Mouse (Mus musculus) cerebral cortex, adult 2 months (tissue): ENCODE data around the gene Mfn2.

Experiments used
- WGBS: fragments of 180-500 bp; shearing (Covaris S2); methylation state at CpG from one replicate; pipeline ENCODE4 v1.1.7; 2018; 5-methylcytosine and 5-hydroxymethylcytosine counted together

Gene Mfn2

GRCm38 (mm10) chr4:147904313-147905089 lies at the start of gene Mfn2:
Gene Mfn2 (minus strand): TSS chr4:147904704.
- under 1% methylated on average over 59 of the region's 59 CpGs for WGBS

GRCm38 (mm10) chr4:147953590-147953989 lies 49.1 kb upstream of the Mfn2 start:
- WGBS = 5% methylated on average over 4 of the region's 4 CpGs

GRCm38 (mm10) chr4:147947511-147947910 lies 43.0 kb upstream of the Mfn2 start:
- WGBS = 35% methylated on average over 2 of the region's 2 CpGs

GRCm38 (mm10) chr4:147943005-147943404 lies 38.5 kb upstream of the Mfn2 start:
- WGBS = 100% methylated on average over 1 of the region's 1 CpGs

- WGBS = 4% methylated on average over 88 of the region's 88 CpGs
Observed at GRCm38 (mm10) chr4:147941045-147942020, 36.8 kb upstream of the Mfn2 start.

- 0% methylated on average over 31 of the region's 35 CpGs for WGBS
Observed at GRCm38 (mm10) chr4:147940576-147941044, 36.1 kb upstream of the Mfn2 start, which contains the start of gene 2510039O18Rik. Gene 2510039O18Rik (plus strand): TSS chr4:147940895.

GRCm38 (mm10) chr4:147940111-147940510 lies 35.6 kb upstream of the Mfn2 start:
- 15% methylated on average over 9 of the region's 9 CpGs for WGBS

GRCm38 (mm10) chr4:147938148-147939096 lies 33.9 kb upstream of the Mfn2 start:
- 40% methylated on average over 14 of the region's 14 CpGs for WGBS

GRCm38 (mm10) chr4:147937486-147937885 lies 33.0 kb upstream of the Mfn2 start:
- 57% methylated on average over 5 of the region's 5 CpGs for WGBS

- 46% methylated on average over 3 of the region's 3 CpGs for WGBS
Observed at GRCm38 (mm10) chr4:147937021-147937420, 32.5 kb upstream of the Mfn2 start.

- WGBS = under 1% methylated on average over 51 of the region's 51 CpGs
Observed at GRCm38 (mm10) chr4:147936331-147936954, 31.9 kb upstream of the Mfn2 start, which contains the start of gene Plod1. Gene Plod1 (minus strand): TSS chr4:147936767.

- WGBS = 21% methylated on average over 9 of the region's 9 CpGs
Observed at GRCm38 (mm10) chr4:147935904-147936303, 31.4 kb upstream of the Mfn2 start.

GRCm38 (mm10) chr4:147934611-147935010 lies 30.1 kb upstream of the Mfn2 start:
- WGBS = 80% methylated on average over 4 of the region's 4 CpGs

GRCm38 (mm10) chr4:147934134-147934533 lies 29.6 kb upstream of the Mfn2 start:
- WGBS = 69% methylated on average over 3 of the region's 3 CpGs

- 95% methylated on average over 14 of the region's 14 CpGs for WGBS
Observed at GRCm38 (mm10) chr4:147930946-147931345, 26.4 kb upstream of the Mfn2 start.

GRCm38 (mm10) chr4:147928540-147928939 lies 24.0 kb upstream of the Mfn2 start:
- 64% methylated on average over 7 of the region's 7 CpGs for WGBS

GRCm38 (mm10) chr4:147928136-147928535 lies 23.6 kb upstream of the Mfn2 start:
- 34% methylated on average over 9 of the region's 9 CpGs for WGBS

GRCm38 (mm10) chr4:147927705-147928104 lies 23.2 kb upstream of the Mfn2 start:
- 58% methylated on average over 8 of the region's 8 CpGs for WGBS

- WGBS = 75% methylated on average over 11 of the region's 11 CpGs
Observed at GRCm38 (mm10) chr4:147922341-147922740, 17.8 kb upstream of the Mfn2 start.

- 75% methylated on average over 10 of the region's 10 CpGs for WGBS
Observed at GRCm38 (mm10) chr4:147920973-147921372, 16.5 kb upstream of the Mfn2 start.
